Mouse (Mus musculus) limb, embryonic 10.5 days (tissue): Measurements from ENCODE around the gene Eef2k. TPM values are rescaled to one million over a fixed set of nuclear protein-coding genes. Genes with fewer than 3 reads are reported as not detected.

ENCODE experiments used
- DNase-seq: peaks from one replicate; pipeline ENCODE4 v3.0.0-alpha.2; 2017; ENCODE audit warnings: low spot score
- H3K27ac ChIP-seq: fragments of 300-500 bp; sonication (generic); 2 replicates; pipeline ENCODE4 v1.5.1; 2016; ENCODE audit warnings: mild to moderate bottlenecking
- H3K27me3 ChIP-seq: fragments of 300-500 bp; sonication (generic); 2 replicates; pipeline ENCODE4 v1.6.1; 2016; ENCODE audit warnings: low read depth, mild to moderate bottlenecking; ENCODE audit not compliant: poor library complexity, severe bottlenecking
- H3K36me3 ChIP-seq: fragments of 300-500 bp; sonication (generic); 2 replicates; pipeline ENCODE4 v1.6.1; 2016; ENCODE audit warnings: mild to moderate bottlenecking, moderate library complexity
- H3K4me1 ChIP-seq: fragments of 300-500 bp; sonication (generic); 2 replicates; pipeline ENCODE4 v1.6.1; 2016
- H3K4me3 ChIP-seq: fragments of 300-500 bp; sonication (generic); 2 replicates; pipeline ENCODE4 v1.5.1; 2016; ENCODE audit warnings: mild to moderate bottlenecking, moderate library complexity
- H3K9me3 ChIP-seq: fragments of 300-500 bp; sonication (generic); replicated peaks from 2 replicates; pipeline ENCODE4 v1.6.1; 2016; ENCODE audit warnings: mild to moderate bottlenecking
- WGBS: fragments of 180-500 bp; shearing (Covaris S2); methylation state at CpG from one replicate; pipeline ENCODE4 v1.1.7; 2016; 5-methylcytosine and 5-hydroxymethylcytosine counted together
- polyA plus RNA-seq: library from polyadenylated mRNA; unstranded; fragments of >200 nt; fragmentation: Nextera tagmentation; extraction: Ambion mirVana; gene quantifications from 2 replicates; pipeline ENCODE4 v1.2.1, GENCODE M21; 2016

Eef2k gene
- polyA plus RNA-seq, 1 experiment from 2014 or later, result 21.3 TPM

DNA sequence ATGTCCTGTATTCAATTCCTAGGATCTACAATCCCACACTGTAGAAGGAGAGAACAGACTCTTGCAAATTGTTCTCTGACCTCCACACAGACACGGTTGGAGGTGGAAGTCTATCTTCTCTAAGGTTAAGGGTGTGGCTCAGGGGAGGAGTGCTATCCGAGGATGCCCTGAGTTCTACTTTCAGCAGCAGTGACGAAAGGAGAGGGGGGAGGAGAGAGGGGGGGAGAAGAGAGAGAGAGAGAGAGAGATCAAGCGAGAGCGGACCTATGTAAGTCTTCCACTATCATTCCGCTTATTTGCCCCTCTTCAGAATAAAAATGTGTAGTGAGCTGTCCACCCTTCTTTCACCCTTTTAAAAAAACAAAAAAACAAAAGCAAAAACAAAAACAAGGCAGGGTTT is 8.2 kb upstream of the Eef2k start:
- no peak for DNase-seq
- H3K4me1 ChIP-seq, result peaks cover 24% of the 10 kb centered on the region
- peak overlapping the region; percentile 69 for H3K4me3 ChIP-seq
- no peaks in the 10 kb centered on the region for H3K9me3 ChIP-seq
- peaks cover 30% of the 10 kb centered on the region for H3K27me3 ChIP-seq
- H3K36me3 ChIP-seq, result no peaks in the 10 kb centered on the region
- H3K27ac ChIP-seq, result peak overlapping the region; percentile 16
- WGBS, result 63% methylated on average over 6 of the region's 6 CpGs

DNA sequence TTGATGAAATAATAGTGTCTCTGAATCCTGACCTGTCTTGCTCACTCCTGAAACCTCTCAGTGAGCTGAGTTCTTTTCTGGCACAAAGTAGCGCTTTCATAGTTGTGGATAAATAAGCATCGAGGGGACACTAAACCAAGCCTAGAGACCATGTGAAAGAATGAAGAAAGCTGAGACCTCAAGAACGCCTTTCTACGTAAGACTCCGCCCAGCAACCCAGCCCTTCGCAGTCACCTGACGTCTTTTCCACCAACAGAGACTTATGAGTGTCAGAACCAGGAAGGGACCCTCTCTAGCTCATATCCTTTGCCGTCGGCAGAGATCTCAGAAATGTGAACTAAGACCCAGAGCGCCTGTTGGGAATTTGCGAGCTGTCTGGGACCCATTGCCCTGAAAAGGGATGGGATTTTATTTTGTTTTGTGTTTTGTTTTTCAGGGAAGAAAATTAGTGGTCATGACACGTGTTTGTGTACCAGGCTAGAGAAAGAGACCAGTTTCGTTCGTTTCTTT is 7.7 kb upstream of the Eef2k start:
- peak overlapping the region; percentile 69 for H3K4me3 ChIP-seq

GRCm38 (mm10) chr7:120835449-120836359 is 6.9 kb upstream of the Eef2k start:
- H3K36me3 ChIP-seq, result no peaks in the 10 kb centered on the region
- peak overlapping the region; percentile 73 for H3K27ac ChIP-seq
- peaks cover 17% of the 10 kb centered on the region for H3K27me3 ChIP-seq
- H3K4me3 ChIP-seq, result peak overlapping the region; percentile 69
- H3K4me1 ChIP-seq, result peaks cover 17% of the 10 kb centered on the region
- peak; percentile 92 for DNase-seq
- H3K9me3 ChIP-seq, result no peaks in the 10 kb centered on the region
- WGBS, result 2% methylated on average over 41 of the region's 41 CpGs

More for the DNA sequence above, 7.7 kb upstream of the Eef2k start:
- no peaks in the 10 kb centered on the region for H3K36me3 ChIP-seq
- no peaks in the 10 kb centered on the region for H3K9me3 ChIP-seq
- peaks cover 24% of the 10 kb centered on the region for H3K4me1 ChIP-seq
- WGBS, result 26% methylated on average over 14 of the region's 14 CpGs
- DNase-seq, result peak; percentile 67
- H3K27ac ChIP-seq, result peak overlapping the region; percentile 16
- H3K27me3 ChIP-seq, result peaks cover 25% of the 10 kb centered on the region

GRCm38 (mm10) chr7:120836361-120836760 is 6.3 kb upstream of the Eef2k start:
- Histone ChIP-seq H3K27me3 (peaks cover 12% of the 10 kb centered on the region), H3K4me1 (peaks cover 11% of the 10 kb centered on the region), H3K27ac (no peak overlapping the region), H3K36me3 (no peaks in the 10 kb centered on the region), H3K4me3 (peak overlapping the region; percentile 69), H3K9me3 (no peaks in the 10 kb centered on the region)
- 7% methylated on average over 12 of the region's 12 CpGs for WGBS
- peak; percentile 55 for DNase-seq

- Histone ChIP-seq H3K9me3 (no peaks in the 10 kb centered on the region), H3K4me1 (peaks cover 19% of the 10 kb centered on the region), H3K27ac (0 out of 2 replicates have a peak overlapping the region, but pooled peaks have one; percentile 1), H3K36me3 (no peaks in the 10 kb centered on the region), H3K4me3 (no peak overlapping the region), H3K27me3 (no peaks in the 10 kb centered on the region)
- DNase-seq, result no peak
- WGBS, result 72% methylated on average over 5 of the region's 5 CpGs
Observed at GRCm38 (mm10) chr7:120838436-120839160, 4.0 kb upstream of the Eef2k start.

DNA sequence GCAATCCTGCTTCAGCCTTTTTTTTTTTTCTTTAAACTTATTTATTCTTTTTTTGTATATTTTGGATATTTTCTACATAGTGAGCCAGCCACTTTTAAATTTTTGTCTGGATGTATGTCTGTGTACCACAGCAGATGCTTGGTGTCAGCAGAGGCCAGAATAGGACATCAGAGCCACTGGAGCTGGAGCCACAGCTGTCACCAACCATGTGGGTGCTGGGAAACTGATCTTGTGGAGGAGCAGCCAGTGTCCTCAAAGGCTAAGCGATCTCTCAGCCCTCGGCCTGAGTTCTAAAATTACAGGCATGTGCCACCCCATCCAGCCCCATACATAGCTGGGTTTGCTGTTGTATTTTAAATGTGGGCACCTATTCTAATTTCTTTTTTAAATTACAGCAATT is 2.8 kb upstream of the Eef2k start:
- Histone ChIP-seq H3K9me3 (no peaks in the 10 kb centered on the region), H3K4me3 (no peak overlapping the region), H3K27ac (no peak overlapping the region), H3K36me3 (no peaks in the 10 kb centered on the region), H3K4me1 (peaks cover 27% of the 10 kb centered on the region), H3K27me3 (peaks cover 10% of the 10 kb centered on the region)
- WGBS, result 76% methylated on average over 2 of the region's 2 CpGs
- no peak for DNase-seq

DNA sequence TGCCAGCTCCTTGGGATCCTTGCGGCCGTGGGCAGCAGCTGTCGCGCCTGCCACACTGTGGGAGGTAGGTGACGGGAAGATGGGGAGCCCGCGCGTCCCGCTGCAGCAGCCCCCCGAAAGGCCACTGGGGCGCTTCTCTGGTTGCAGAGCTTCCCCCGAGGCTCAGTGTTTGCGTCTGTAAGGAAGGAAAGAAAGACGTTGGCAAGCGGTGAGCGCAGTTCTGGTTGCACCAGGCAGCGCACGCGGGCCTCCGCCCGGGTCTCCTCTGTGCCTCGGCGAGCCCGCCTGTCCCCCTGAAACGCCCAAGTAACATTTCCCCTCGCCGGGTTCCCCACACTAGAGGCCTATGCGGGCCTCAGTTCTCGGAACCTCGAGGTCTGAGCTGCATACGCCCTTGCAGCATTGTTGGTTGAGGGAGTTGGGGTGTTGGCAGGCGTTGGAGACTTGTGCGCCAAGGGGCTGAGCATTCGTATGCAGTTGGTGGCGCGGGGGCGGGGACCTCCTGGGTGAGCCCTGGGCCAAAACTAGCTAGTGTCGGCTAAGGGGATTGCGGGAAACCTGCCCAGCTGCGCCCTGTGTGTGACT is 498 bp downstream of the Eef2k start:
- peaks cover 18% of the 10 kb centered on the region for H3K27me3 ChIP-seq
- peak overlapping the region; percentile 89 for H3K27ac ChIP-seq
- H3K4me3 ChIP-seq, result peak overlapping the region; percentile 66
- peaks cover 15% of the 10 kb centered on the region for H3K36me3 ChIP-seq
- H3K9me3 ChIP-seq, result no peaks in the 10 kb centered on the region
- WGBS, result under 1% methylated on average over 40 of the region's 40 CpGs
- peaks cover 31% of the 10 kb centered on the region for H3K4me1 ChIP-seq
- peak; percentile 85 for DNase-seq

- Histone ChIP-seq H3K9me3 (no peaks in the 10 kb centered on the region), H3K36me3 (peaks cover 15% of the 10 kb centered on the region), H3K4me1 (peaks cover 27% of the 10 kb centered on the region), H3K4me3 (peak overlapping the region; percentile 66), H3K27me3 (peaks cover 18% of the 10 kb centered on the region), H3K27ac (peak overlapping the region; percentile 89)
- 2% methylated on average over 16 of the region's 16 CpGs for WGBS
- DNase-seq, result no peak
Observed at GRCm38 (mm10) chr7:120843852-120844435, 1.3 kb downstream of the Eef2k start.

- WGBS, result 7% methylated on average over 9 of the region's 9 CpGs
Observed at GRCm38 (mm10) chr7:120844689-120845088, 2.1 kb downstream of the Eef2k start.

GRCm38 (mm10) chr7:120848831-120849512 is 6.3 kb downstream of the Eef2k start:
- no peaks in the 10 kb centered on the region for H3K9me3 ChIP-seq
- H3K27ac ChIP-seq, result no peak overlapping the region
- no peak for DNase-seq
- H3K4me1 ChIP-seq, result peaks cover 19% of the 10 kb centered on the region
- H3K27me3 ChIP-seq, result peaks cover 17% of the 10 kb centered on the region
- WGBS, result 84% methylated on average over 3 of the region's 3 CpGs
- peaks cover 15% of the 10 kb centered on the region for H3K36me3 ChIP-seq
- no peak overlapping the region for H3K4me3 ChIP-seq

More at GRCm38 (mm10) chr7:120844689-120845088, 2.1 kb downstream of the Eef2k start:
- peaks cover 18% of the 10 kb centered on the region for H3K27me3 ChIP-seq
- no peaks in the 10 kb centered on the region for H3K9me3 ChIP-seq
- H3K27ac ChIP-seq, result peak overlapping the region; percentile 89; the same call in 1 of the 2 replicates
- H3K4me1 ChIP-seq, result peaks cover 27% of the 10 kb centered on the region
- H3K36me3 ChIP-seq, result peaks cover 15% of the 10 kb centered on the region
- peak; percentile 48 for DNase-seq
- peak overlapping the region; percentile 66 for H3K4me3 ChIP-seq

- DNase-seq, result no peak
- H3K27me3 ChIP-seq, result peaks cover 5% of the 10 kb centered on the region
- peaks cover 7% of the 10 kb centered on the region for H3K4me1 ChIP-seq
- no peak overlapping the region for H3K4me3 ChIP-seq
- peaks cover 15% of the 10 kb centered on the region for H3K36me3 ChIP-seq
- no peaks in the 10 kb centered on the region for H3K9me3 ChIP-seq
- 92% methylated on average over 3 of the region's 3 CpGs for WGBS
- H3K27ac ChIP-seq, result no peak overlapping the region
Observed at GRCm38 (mm10) chr7:120850165-120850564, 7.5 kb downstream of the Eef2k start.

- no peak for DNase-seq
- H3K27ac ChIP-seq, result no peak overlapping the region
- H3K36me3 ChIP-seq, result peaks cover 13% of the 10 kb centered on the region
- H3K27me3 ChIP-seq, result no peaks in the 10 kb centered on the region
- no peak overlapping the region for H3K4me3 ChIP-seq
- peaks cover 47% of the 10 kb centered on the region for H3K4me1 ChIP-seq
- WGBS, result 91% methylated on average over 11 of the region's 11 CpGs
- no peaks in the 10 kb centered on the region for H3K9me3 ChIP-seq
Observed at GRCm38 (mm10) chr7:120859854-120860253, 17.2 kb downstream of the Eef2k start.
